Mouse (Mus musculus): ENCODE data around the gene Abhd12b.
"Not testable (repeated sequence)": the region's sequence is repeated elsewhere in the genome, so short reads cannot be mapped to it uniquely, and the experiment has no call there.

GRCm38 (mm10) chr12:70144106-70144587, 9.8 kb upstream of the Abhd12b start:
- not testable (repeated sequence) for TF ChIP-seq HCFC1 (IDR thresholded peaks at IDR 0.05; ENCODE audit: borderline replicate concordance, insufficient read depth, low read length); ZC3H11A (IDR thresholded peaks at IDR 0.05; ENCODE audit: borderline replicate concordance, low read depth, low read length); ZNF384 (IDR thresholded peaks at IDR 0.05; ENCODE audit: low read depth, low read length); MAFK (IDR thresholded peaks at IDR 0.05; ENCODE audit: insufficient read depth, low read depth, low read length); CHD2 (IDR thresholded peaks at IDR 0.05; ENCODE audit: low read depth, low read length)

All from ES-E14 (cell line).